18 mouse cellular contexts compared by ENCODE assay signal in genomic region chr1:170373750-170374149, GRCm38 (mm10).
"Had no signal": no experiment of that assay in that cellular context is flagged by ENCODE, and none has a peak within 500 bp of the region (broad histone marks: within the 10 kb centered on the region; RNA-seq: fewer than 3 reads in every experiment).

No protein-coding gene starts in this region.

- H3K4me2 ChIP-seq: lung, embryonic 15.5 days; midbrain, embryonic 11.5 days; midbrain, embryonic 13.5 days; midbrain, embryonic 15.5 days; neural tube, embryonic 13.5 days; stomach, embryonic 15.5 days had no signal

- H3K27ac ChIP-seq: lung, embryonic 15.5 days; macrophage; midbrain, embryonic 13.5 days; midbrain, embryonic 15.5 days; neural tube, embryonic 13.5 days; stomach, embryonic 15.5 days; stomach, postnatal 0 days had no signal

- H3K9me3 ChIP-seq: lung, embryonic 15.5 days; megakaryocyte, embryonic 14.5 days; midbrain, embryonic 13.5 days; midbrain, embryonic 15.5 days; neural tube, embryonic 13.5 days; stomach, embryonic 15.5 days had no signal

- DNase-seq: liver, postnatal 0 days; lung, adult 2 months; lung, postnatal 14 days; lung, postnatal 36 days; right cerebral cortex, postnatal 14 days; thymus, adult 2 months; thymus, postnatal 25 days; thymus, postnatal 4 days had no signal

- H3K36me3 ChIP-seq: lung, embryonic 15.5 days; midbrain, embryonic 13.5 days; midbrain, embryonic 15.5 days; neural tube, embryonic 13.5 days; stomach, embryonic 15.5 days had no signal

- ATAC-seq: liver, postnatal 0 days; lung, postnatal 0 days; midbrain, embryonic 13.5 days; midbrain, embryonic 15.5 days had no signal

- H3K27me3 ChIP-seq: lung, embryonic 15.5 days; megakaryocyte, embryonic 14.5 days; neural tube, embryonic 13.5 days; stomach, embryonic 15.5 days had no signal

- H3K4me1 ChIP-seq: lung, embryonic 15.5 days; midbrain, embryonic 13.5 days; stomach, embryonic 15.5 days had no signal

- H3K4me3 ChIP-seq: lung, embryonic 15.5 days; megakaryocyte, embryonic 14.5 days; midbrain, embryonic 13.5 days; midbrain, embryonic 15.5 days; neural tube, embryonic 13.5 days; stomach, embryonic 15.5 days had no signal

- H3K9ac ChIP-seq: liver, postnatal 0 days; lung, embryonic 15.5 days; midbrain, embryonic 13.5 days; midbrain, embryonic 15.5 days; neural tube, embryonic 13.5 days; stomach, embryonic 15.5 days had no signal
